Mouse (Mus musculus) lung, postnatal 0 days (tissue): ENCODE results near the gene Fam131c.
A peak's percentile ranks its signal among the peaks of the same experiment; 100 is the strongest.

Source experiments
- CTCF ChIP-seq: IDR thresholded peaks from 2 replicates; pipeline ENCODE4 v1.5.1; 2016; ENCODE audit warnings: antibody characterized with exemption, mild to moderate bottlenecking
- EP300 ChIP-seq: IDR thresholded peaks from 2 replicates; pipeline ENCODE4 v1.6.1; 2016; ENCODE audit warnings: antibody characterized with exemption, mild to moderate bottlenecking, control low read depth

DNA sequence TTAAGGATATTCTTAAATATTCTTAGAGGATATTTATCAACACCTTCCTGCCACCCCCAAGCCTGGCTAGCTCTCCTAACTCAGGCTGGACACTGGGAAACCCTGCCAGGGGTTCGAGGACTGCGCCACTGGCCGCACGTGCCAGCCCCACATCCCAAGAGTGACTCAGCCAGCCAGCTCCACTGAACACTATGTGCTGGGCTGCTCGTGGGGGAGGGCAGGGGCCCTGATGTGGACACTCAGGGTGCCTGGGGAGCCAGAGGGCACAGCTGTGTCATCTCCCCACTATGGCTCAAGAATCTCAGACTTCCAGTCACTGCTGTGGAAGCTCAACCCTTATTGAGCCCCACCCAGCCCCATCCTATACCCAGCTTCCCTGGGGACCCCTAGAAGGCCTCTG, 55.3 kb downstream of the Fam131c start:
- TF ChIP-seq CTCF = no peak
- peak; percentile 39; the same call in 1 of the 2 replicates for TF ChIP-seq EP300
